Mouse (Mus musculus): ENCODE measurements at regions not wholly inside any gene's neighbourhood (a gene's known extent, or its start where the extent isn't known, plus 50 kb on each side); places are given as distances from the start of the nearest gene placed in this dataset.

DNA sequence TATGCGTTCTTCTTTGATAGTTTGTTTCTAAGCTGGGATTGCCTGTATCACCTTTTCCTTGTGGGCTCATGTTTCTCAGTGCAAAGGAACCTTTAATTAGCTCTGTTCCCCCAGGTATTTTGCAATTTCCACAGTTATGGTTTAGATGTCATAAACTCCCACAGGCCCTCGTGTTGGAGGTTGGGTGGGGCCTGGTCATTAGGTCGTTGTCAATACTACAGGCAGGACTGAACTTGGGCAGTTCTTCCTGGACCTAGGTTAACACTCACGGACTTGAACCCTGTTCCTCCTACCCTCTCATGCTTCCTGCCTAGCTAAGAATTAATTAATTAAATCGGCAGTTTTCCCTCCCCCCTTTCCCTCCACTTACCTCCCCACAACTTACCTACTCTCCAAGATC is 263.8 kb upstream of the Cnr1 start:
- Histone ChIP-seq H3K9me3 (replicated peaks; ENCODE audit: control insufficient read depth, low read length) (no peaks in the 10 kb centered on the region), H3K27ac (replicated peaks; ENCODE audit: low read depth, low read length) (no peak overlapping the region), H3K4me1 (ENCODE audit: control insufficient read depth, insufficient read depth, low read length) (no peaks in the 10 kb centered on the region), H3K9ac (replicated peaks; ENCODE audit: low read length) (no peak overlapping the region), H3K27me3 (ENCODE audit: control insufficient read depth, insufficient read depth, low read length) (no peaks in the 10 kb centered on the region), H3K4me3 (ENCODE audit: low read depth, low read length) (no peak overlapping the region), H3K4me2 (ENCODE audit: low read depth, low read length) (no peak overlapping the region), H3K36me3 (replicated peaks; ENCODE audit: control insufficient read depth, insufficient read depth, low read depth, low read length) (no peaks in the 10 kb centered on the region)
- DNase-seq (ENCODE audit: low spot score) (no peak), ATAC-seq (replicated peaks; ENCODE audit: insufficient number of reproducible peaks, low FRiP score, low TSS enrichment, low read depth) (no peak)
- 77% methylated on average over 5 of the region's 5 CpGs for WGBS

DNA sequence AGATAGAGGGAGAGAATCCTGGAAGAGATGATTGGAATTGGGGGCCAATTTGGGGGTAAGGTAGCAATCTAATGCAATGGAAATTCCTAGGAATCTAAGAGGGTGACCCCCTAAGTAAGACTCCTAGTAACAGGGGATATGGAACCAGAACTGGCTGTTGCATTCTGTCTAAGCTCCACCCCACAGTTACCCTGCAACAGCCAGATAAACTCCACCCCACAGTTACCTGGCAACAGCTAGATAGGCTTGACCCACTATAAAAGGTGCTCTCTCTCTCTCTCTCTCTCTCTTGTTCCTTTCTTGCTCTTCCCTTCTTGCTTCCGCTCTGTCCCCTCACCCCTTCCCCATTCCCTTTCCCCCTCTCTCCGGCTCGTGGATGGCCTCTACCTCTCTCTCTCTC is 262.5 kb upstream of the Cnr1 start:
- H3K4me2 ChIP-seq (ENCODE audit: low read depth, low read length) = no peak overlapping the region
- H3K9me3 ChIP-seq (replicated peaks; ENCODE audit: control insufficient read depth, low read length) = no peaks in the 10 kb centered on the region
- H3K27ac ChIP-seq (replicated peaks; ENCODE audit: low read depth, low read length) = no peak overlapping the region
- no peaks in the 10 kb centered on the region for H3K27me3 ChIP-seq (ENCODE audit: control insufficient read depth, insufficient read depth, low read length)
- no peaks in the 10 kb centered on the region for H3K36me3 ChIP-seq (replicated peaks; ENCODE audit: control insufficient read depth, insufficient read depth, low read depth, low read length)
- WGBS = 88% methylated on average over 3 of the region's 3 CpGs
- H3K4me1 ChIP-seq (ENCODE audit: control insufficient read depth, insufficient read depth, low read length) = no peaks in the 10 kb centered on the region
- H3K4me3 ChIP-seq (ENCODE audit: low read depth, low read length) = no peak overlapping the region
- ATAC-seq (replicated peaks; ENCODE audit: insufficient number of reproducible peaks, low FRiP score, low TSS enrichment, low read depth) (no peak), DNase-seq (ENCODE audit: low spot score) (no peak)
- no peak overlapping the region for H3K9ac ChIP-seq (replicated peaks; ENCODE audit: low read length)

DNA sequence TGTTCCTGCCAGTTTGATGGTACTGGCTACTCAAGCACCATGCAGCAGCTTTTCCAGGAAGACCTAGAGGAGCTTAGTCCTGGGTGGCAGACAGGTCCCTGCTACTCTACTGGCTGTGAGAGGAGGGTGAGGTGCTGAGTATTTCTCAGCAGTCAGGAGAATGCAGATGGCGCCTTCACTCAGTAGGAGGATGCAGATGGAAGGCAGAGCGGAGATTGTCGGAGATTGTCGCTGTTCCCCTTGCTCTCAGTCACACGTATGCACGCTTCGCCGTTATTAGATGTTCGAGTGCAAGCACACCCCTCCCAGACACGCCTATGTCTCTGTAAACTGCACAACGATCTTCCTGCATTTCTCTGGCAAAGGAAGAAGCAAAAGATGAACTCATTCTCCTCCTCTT is 261.4 kb upstream of the Cnr1 start:
- no peak overlapping the region for H3K4me2 ChIP-seq (ENCODE audit: low read depth, low read length)
- no peaks in the 10 kb centered on the region for H3K27me3 ChIP-seq (ENCODE audit: control insufficient read depth, insufficient read depth, low read length)
- H3K27ac ChIP-seq (replicated peaks; ENCODE audit: low read depth, low read length) = no peak overlapping the region
- no peak for ATAC-seq (replicated peaks; ENCODE audit: insufficient number of reproducible peaks, low FRiP score, low TSS enrichment, low read depth)
- H3K4me3 ChIP-seq (ENCODE audit: low read depth, low read length) = no peak overlapping the region
- no peaks in the 10 kb centered on the region for H3K9me3 ChIP-seq (replicated peaks; ENCODE audit: control insufficient read depth, low read length)
- DNase-seq (ENCODE audit: low spot score) = no peak
- 77% methylated on average over 11 of the region's 11 CpGs for WGBS
- no peak overlapping the region for H3K9ac ChIP-seq (replicated peaks; ENCODE audit: low read length)
- no peaks in the 10 kb centered on the region for H3K4me1 ChIP-seq (ENCODE audit: control insufficient read depth, insufficient read depth, low read length)
- H3K36me3 ChIP-seq (replicated peaks; ENCODE audit: control insufficient read depth, insufficient read depth, low read depth, low read length) = no peaks in the 10 kb centered on the region

DNA sequence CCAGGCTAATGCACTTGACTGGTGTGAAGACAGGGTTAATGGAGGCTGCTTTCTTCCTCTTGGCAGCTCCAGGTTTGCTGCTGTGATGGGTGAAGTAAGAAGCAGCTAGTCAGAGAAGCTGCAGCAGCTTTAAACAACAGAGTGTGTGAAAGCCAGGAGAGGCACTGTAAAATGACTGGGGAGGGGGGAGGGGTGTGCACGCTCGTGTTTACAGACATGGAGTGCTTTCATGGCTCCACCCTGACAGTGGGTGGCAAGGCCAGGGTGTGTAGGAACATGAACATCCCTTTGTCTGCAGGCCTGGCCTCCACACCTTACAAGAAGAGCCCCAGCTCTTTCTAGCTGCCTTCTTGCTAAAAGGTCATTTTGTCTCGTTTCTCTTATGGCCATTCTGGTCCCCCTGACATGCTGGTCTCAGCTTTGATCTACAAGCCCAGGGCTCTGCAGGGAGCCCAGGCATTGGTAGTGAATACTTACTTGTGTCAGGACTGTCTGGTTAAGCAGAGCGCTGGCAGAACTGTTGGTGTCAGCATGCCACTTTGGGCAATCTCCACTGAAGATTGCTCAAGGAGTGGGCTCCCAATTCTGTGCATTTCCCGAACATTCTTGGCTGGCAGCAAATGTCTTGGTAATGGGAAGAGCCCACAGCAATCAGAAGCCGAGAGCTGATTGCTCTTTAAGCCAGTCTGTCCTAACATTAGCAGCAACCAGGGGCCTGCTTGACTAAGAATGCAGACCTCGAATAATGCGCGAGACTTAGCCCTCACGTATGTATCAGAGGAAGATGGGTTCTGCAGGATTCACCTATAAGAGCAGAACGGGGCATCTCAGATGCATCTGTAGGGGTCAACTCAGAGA is 260.5 kb upstream of the Cnr1 start:
- ATAC-seq (replicated peaks; ENCODE audit: insufficient number of reproducible peaks, low FRiP score, low TSS enrichment, low read depth) (0 out of 2 replicates have a peak, but pooled peaks have one; percentile 15), DNase-seq (ENCODE audit: low spot score) (no peak)
- Histone ChIP-seq H3K9ac (replicated peaks; ENCODE audit: low read length) (no peak overlapping the region), H3K27ac (replicated peaks; ENCODE audit: low read depth, low read length) (no peak overlapping the region), H3K4me2 (ENCODE audit: low read depth, low read length) (no peak overlapping the region), H3K27me3 (ENCODE audit: control insufficient read depth, insufficient read depth, low read length) (no peaks in the 10 kb centered on the region), H3K36me3 (replicated peaks; ENCODE audit: control insufficient read depth, insufficient read depth, low read depth, low read length) (no peaks in the 10 kb centered on the region), H3K4me3 (ENCODE audit: low read depth, low read length) (no peak overlapping the region), H3K9me3 (replicated peaks; ENCODE audit: control insufficient read depth, low read length) (no peaks in the 10 kb centered on the region), H3K4me1 (ENCODE audit: control insufficient read depth, insufficient read depth, low read length) (no peaks in the 10 kb centered on the region)
- WGBS = 55% methylated on average over 11 of the region's 11 CpGs

DNA sequence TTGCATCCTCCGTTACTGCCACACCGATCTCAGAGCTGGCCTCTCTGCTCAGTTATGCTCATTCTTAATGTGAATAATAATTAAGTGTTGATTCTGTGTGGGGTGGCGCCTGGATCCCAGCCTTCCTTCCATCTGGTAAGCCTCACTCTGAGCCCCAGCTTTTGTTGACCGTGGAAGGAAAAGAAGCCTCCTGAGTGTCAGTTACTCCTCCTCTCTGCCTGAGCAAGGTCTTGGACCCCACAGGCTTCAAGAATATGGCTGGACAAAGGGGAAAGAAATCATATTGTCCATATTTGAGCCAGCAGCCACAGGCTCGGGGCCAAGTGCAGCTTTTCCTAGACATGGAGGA is 259.9 kb upstream of the Cnr1 start:
- Histone ChIP-seq H3K9me3 (replicated peaks; ENCODE audit: control insufficient read depth, low read length) (no peaks in the 10 kb centered on the region), H3K4me1 (ENCODE audit: control insufficient read depth, insufficient read depth, low read length) (no peaks in the 10 kb centered on the region), H3K27me3 (ENCODE audit: control insufficient read depth, insufficient read depth, low read length) (no peaks in the 10 kb centered on the region), H3K36me3 (replicated peaks; ENCODE audit: control insufficient read depth, insufficient read depth, low read depth, low read length) (no peaks in the 10 kb centered on the region), H3K9ac (replicated peaks; ENCODE audit: low read length) (no peak overlapping the region), H3K4me2 (ENCODE audit: low read depth, low read length) (no peak overlapping the region), H3K27ac (replicated peaks; ENCODE audit: low read depth, low read length) (no peak overlapping the region), H3K4me3 (ENCODE audit: low read depth, low read length) (no peak overlapping the region)
- DNase-seq (ENCODE audit: low spot score) = no peak
- ATAC-seq (replicated peaks; ENCODE audit: insufficient number of reproducible peaks, low FRiP score, low TSS enrichment, low read depth) = no peak
- WGBS = 77% methylated on average over 5 of the region's 5 CpGs

DNA sequence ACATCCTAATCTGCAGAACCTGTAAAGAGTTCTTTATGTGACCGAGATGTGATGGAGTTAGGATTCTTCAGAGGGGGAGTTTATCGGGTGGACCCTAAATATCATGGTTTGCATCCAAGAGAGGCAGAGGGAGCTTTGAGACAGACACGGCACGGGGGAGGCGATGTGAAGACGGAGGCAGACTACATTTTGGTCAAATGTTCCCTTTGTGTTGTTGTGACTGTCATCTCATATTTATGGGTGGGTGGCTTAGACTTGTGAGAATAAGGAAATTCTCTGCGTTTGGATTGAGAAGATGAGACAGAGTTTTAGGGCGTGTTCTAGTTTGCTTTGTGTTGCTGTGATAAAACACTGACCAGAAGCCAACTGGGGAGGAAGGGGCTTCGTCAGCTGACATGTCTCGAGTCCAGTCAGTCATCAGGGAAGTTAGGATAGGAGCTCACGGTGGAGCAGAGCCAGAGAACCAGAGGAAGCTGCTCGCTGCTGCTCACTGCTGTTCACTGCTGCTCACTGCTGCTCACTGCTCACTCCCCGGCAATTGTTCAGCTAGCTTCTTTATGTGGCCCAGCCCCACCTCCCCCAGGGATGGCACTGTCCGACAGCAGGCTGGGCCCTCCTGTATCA is 259.0 kb upstream of the Cnr1 start:
- Histone ChIP-seq H3K36me3 (replicated peaks; ENCODE audit: control insufficient read depth, insufficient read depth, low read depth, low read length) (no peaks in the 10 kb centered on the region), H3K27ac (replicated peaks; ENCODE audit: low read depth, low read length) (no peak overlapping the region), H3K4me1 (ENCODE audit: control insufficient read depth, insufficient read depth, low read length) (no peaks in the 10 kb centered on the region), H3K27me3 (ENCODE audit: control insufficient read depth, insufficient read depth, low read length) (no peaks in the 10 kb centered on the region), H3K9ac (replicated peaks; ENCODE audit: low read length) (no peak overlapping the region), H3K4me2 (ENCODE audit: low read depth, low read length) (no peak overlapping the region), H3K9me3 (replicated peaks; ENCODE audit: control insufficient read depth, low read length) (no peaks in the 10 kb centered on the region), H3K4me3 (ENCODE audit: low read depth, low read length) (no peak overlapping the region)
- ATAC-seq (replicated peaks; ENCODE audit: insufficient number of reproducible peaks, low FRiP score, low TSS enrichment, low read depth) (no peak), DNase-seq (ENCODE audit: low spot score) (no peak)
- 76% methylated on average over 14 of the region's 14 CpGs for WGBS

DNA sequence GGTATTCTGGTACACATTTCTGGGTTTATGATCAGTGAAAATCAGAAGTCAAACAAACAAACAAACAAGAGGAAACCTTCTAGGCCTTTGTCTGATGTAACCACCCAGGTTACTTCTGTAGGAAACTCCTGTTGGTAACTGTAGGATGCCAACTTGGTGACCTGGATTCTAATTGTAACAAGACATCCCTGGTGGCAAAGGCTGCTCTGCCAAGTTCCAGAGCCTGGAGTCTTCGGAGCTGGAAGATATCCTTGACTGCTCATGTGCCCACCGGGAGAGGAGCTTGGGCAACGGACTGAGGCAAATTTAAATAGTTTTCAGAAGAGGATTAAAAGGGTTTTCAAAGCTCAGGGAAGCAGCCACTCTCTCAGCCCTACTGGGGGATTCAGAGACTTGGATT is 256.0 kb upstream of the Cnr1 start:
- Histone ChIP-seq H3K9me3 (replicated peaks; ENCODE audit: control insufficient read depth, low read length) (no peaks in the 10 kb centered on the region), H3K36me3 (replicated peaks; ENCODE audit: control insufficient read depth, insufficient read depth, low read depth, low read length) (no peaks in the 10 kb centered on the region), H3K4me2 (ENCODE audit: low read depth, low read length) (no peak overlapping the region), H3K4me3 (ENCODE audit: low read depth, low read length) (no peak overlapping the region), H3K9ac (replicated peaks; ENCODE audit: low read length) (no peak overlapping the region), H3K27me3 (ENCODE audit: control insufficient read depth, insufficient read depth, low read length) (no peaks in the 10 kb centered on the region), H3K4me1 (ENCODE audit: control insufficient read depth, insufficient read depth, low read length) (no peaks in the 10 kb centered on the region), H3K27ac (replicated peaks; ENCODE audit: low read depth, low read length) (no peak overlapping the region)
- WGBS = 48% methylated on average over 3 of the region's 3 CpGs
- DNase-seq (ENCODE audit: low spot score) (no peak), ATAC-seq (replicated peaks; ENCODE audit: insufficient number of reproducible peaks, low FRiP score, low TSS enrichment, low read depth) (no peak)

DNA sequence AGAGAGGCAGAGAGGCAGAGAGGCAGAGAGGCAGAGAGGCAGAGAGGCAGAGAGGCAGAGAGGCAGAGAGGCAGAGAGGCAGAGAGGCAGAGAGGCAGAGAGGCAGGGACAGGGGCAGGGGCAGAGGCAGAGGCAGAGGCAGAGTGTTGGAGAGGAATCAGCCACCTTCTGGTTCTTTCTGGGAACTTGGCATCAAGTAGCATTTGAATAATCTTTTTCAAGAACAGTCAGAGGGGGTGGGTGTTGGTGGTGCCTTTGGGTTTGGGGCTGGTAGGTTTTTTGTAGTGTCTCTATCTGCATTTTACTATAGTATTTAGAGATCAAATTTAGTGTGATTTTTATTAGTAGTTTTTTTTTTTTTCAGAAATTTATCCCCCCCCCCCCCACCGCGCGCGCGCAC is 249.3 kb upstream of the Cnr1 start:
- no CpG with 5 or more reads among the region's 5 CpGs for WGBS
- no peaks in the 10 kb centered on the region for H3K27me3 ChIP-seq (ENCODE audit: control insufficient read depth, insufficient read depth, low read length)
- no peak overlapping the region for H3K27ac ChIP-seq (replicated peaks; ENCODE audit: low read depth, low read length)
- ATAC-seq (replicated peaks; ENCODE audit: insufficient number of reproducible peaks, low FRiP score, low TSS enrichment, low read depth) (no peak), DNase-seq (ENCODE audit: low spot score) (no peak)
- H3K4me1 ChIP-seq (ENCODE audit: control insufficient read depth, insufficient read depth, low read length) = no peaks in the 10 kb centered on the region
- no peaks in the 10 kb centered on the region for H3K36me3 ChIP-seq (replicated peaks; ENCODE audit: control insufficient read depth, insufficient read depth, low read depth, low read length)
- H3K4me2 ChIP-seq (ENCODE audit: low read depth, low read length) = no peak overlapping the region
- no peaks in the 10 kb centered on the region for H3K9me3 ChIP-seq (replicated peaks; ENCODE audit: control insufficient read depth, low read length)
- no peak overlapping the region for H3K9ac ChIP-seq (replicated peaks; ENCODE audit: low read length)
- H3K4me3 ChIP-seq (ENCODE audit: low read depth, low read length) = no peak overlapping the region
